Mouse (Mus musculus) ES-E14 (cell line): ENCODE results near the gene Eif5a. TPM values are rescaled to one million over a fixed set of nuclear protein-coding genes. Genes with fewer than 3 reads are reported as not detected.

Source experiments
- DNase-seq: peaks from one replicate; pipeline ENCODE4 v3.0.0-alpha.2; 2013; ENCODE audit warnings: low read depth, low spot score
- H3K27ac ChIP-seq: 2 replicates; pipeline ENCODE4 v1.5.1; 2012; ENCODE audit warnings: low read depth, mild to moderate bottlenecking, low read length, moderate library complexity, mixed read lengths; ENCODE audit not compliant: poor library complexity, insufficient read depth, severe bottlenecking
- H3K36me3 ChIP-seq: 2 replicates; pipeline ENCODE4 v1.6.1; 2012; ENCODE audit warnings: mild to moderate bottlenecking, low read length, moderate library complexity, mixed read lengths; ENCODE audit not compliant: control insufficient read depth, poor library complexity, insufficient read depth, severe bottlenecking
- H3K4me1 ChIP-seq, 2 experiments: fragments of 150-350 bp in 1 of 2; sonication (generic) in 1 of 2; 2 replicates each; pipeline ENCODE4 v1.6.1; 2012; ENCODE audit warnings: low read length in 2 of 2, mild to moderate bottlenecking in 1 of 2, mixed read lengths in 1 of 2; ENCODE audit not compliant: control insufficient read depth in 2 of 2, insufficient read depth in 2 of 2, poor library complexity in 1 of 2
- H3K4me3 ChIP-seq, 2 experiments: fragments of 150-350 bp in 1 of 2; sonication (generic) in 1 of 2; 2 replicates each; pipeline ENCODE4 v1.5.1; 2012; ENCODE audit warnings: low read length in 2 of 2, low read depth in 1 of 2, mild to moderate bottlenecking in 1 of 2, mixed read lengths in 1 of 2; ENCODE audit not compliant: insufficient read depth in 1 of 2, poor library complexity in 1 of 2, severe bottlenecking in 1 of 2
- H3K9ac ChIP-seq: 2 replicates; pipeline ENCODE4 v1.6.1; 2012; ENCODE audit warnings: low read depth, mild to moderate bottlenecking, low read length, mixed read lengths; ENCODE audit not compliant: poor library complexity, insufficient read depth, severe bottlenecking
- H3K9me3 ChIP-seq: fragments of 150-350 bp; sonication (generic); 2 replicates; pipeline ENCODE4 v1.6.1; 2012; ENCODE audit warnings: low read depth, mild to moderate bottlenecking, low read length; ENCODE audit not compliant: control insufficient read depth, insufficient read depth
- CHD2 ChIP-seq: IDR thresholded peaks from 2 replicates; pipeline ENCODE4 v1.6.1; 2014; ENCODE audit warnings: mild to moderate bottlenecking, low read depth, low read length, inconsistent platforms
- HCFC1 ChIP-seq: IDR thresholded peaks from 2 replicates; pipeline ENCODE4 v1.6.1; 2012; ENCODE audit warnings: low read length, inconsistent platforms, borderline replicate concordance; ENCODE audit not compliant: insufficient read depth
- MAFK ChIP-seq: IDR thresholded peaks from 2 replicates; pipeline ENCODE4 v1.6.1; 2014; ENCODE audit warnings: mild to moderate bottlenecking, low read depth, low read length, inconsistent platforms; ENCODE audit not compliant: insufficient read depth
- ZC3H11A ChIP-seq: IDR thresholded peaks from 2 replicates; pipeline ENCODE4 v1.6.1; 2012; ENCODE audit warnings: low read depth, mild to moderate bottlenecking, inconsistent platforms, low read length, borderline replicate concordance
- ZNF384 ChIP-seq: IDR thresholded peaks from 2 replicates; pipeline ENCODE4 v1.6.1; 2012; ENCODE audit warnings: low read depth, low read length, inconsistent platforms
- in situ Hi-C, 2 experiments: fragments of 600-800 bp; cut with MboI; formaldehyde crosslinking; loops; one replicate each; pipeline ENCODE4 v1.15.1; 2025; ENCODE audit warnings: low sequenced_read_pairs in 2 of 2, inconsistent platforms in 1 of 2; ENCODE audit not compliant: unreplicated experiment in 2 of 2
- total RNA-seq: library from RNA; depleted of rRNA; stranded (reverse); fragments of 300-350 nt; gene quantifications from 2 replicates; pipeline ENCODE4 v1.2.3, GENCODE M21; 2012; rRNA removed

Gene Eif5a
- total RNA-seq, 1 experiment: 926 TPM

- no peak overlapping the region for H3K4me3 ChIP-seq
- no peak overlapping the region for H3K9ac ChIP-seq
- no peak for TF ChIP-seq ZC3H11A
- no peak for TF ChIP-seq ZNF384
- no peak for TF ChIP-seq MAFK
- TF ChIP-seq HCFC1: no peak
- no peak for TF ChIP-seq CHD2
- no peaks in the 10 kb centered on the region for H3K9me3 ChIP-seq
- in situ Hi-C loops: loop anchor here in 1 of 2 experiments (10.0 kb wide), 1 partner anchor 68 kb away; the partner anchor contains the start of genes Fgf11 and Tmem102
- no peaks in the 10 kb centered on the region for H3K36me3 ChIP-seq
- H3K4me1 ChIP-seq: peaks cover 1 to 8% of the 10 kb centered on the region in 2 experiments; a peak in 3 of 4 replicates
- no peak for DNase-seq
- no peak overlapping the region for H3K27ac ChIP-seq
These were observed 49.3 kb downstream of the Eif5a start for GRCm38 (mm10) chr11:69872451-69872850.

DNA sequence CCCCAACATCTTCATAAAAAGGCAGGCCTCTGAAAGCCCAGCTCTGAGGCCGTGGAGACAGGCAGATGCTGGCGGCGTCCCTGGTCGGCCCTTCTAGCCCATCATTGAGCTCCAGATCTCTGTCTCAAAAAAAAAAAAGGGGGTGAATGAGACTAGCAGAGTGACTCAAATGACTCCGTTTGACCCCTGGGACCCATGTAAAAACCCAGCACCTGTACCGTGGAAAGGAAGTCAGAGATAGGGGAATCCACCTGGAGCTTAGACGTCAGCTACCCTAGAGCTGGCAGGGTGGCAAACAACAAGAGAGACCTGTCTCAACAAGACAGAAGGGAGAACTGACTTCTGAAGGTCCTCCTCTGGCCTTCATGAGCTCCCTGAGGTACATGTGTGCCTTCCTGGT is 49.9 kb downstream of the Eif5a start:
- Histone ChIP-seq H3K4me1 (peaks cover 2 to 8% of the 10 kb centered on the region in 2 experiments; a peak in 1 of 4 replicates), H3K9me3 (no peaks in the 10 kb centered on the region), H3K9ac (no peak overlapping the region), H3K4me3 (no peak overlapping the region), H3K36me3 (no peaks in the 10 kb centered on the region), H3K27ac (no peak overlapping the region)
- TF ChIP-seq ZNF384 (no peak), MAFK (no peak), CHD2 (no peak), HCFC1 (no peak), ZC3H11A (no peak)
- in situ Hi-C loops: loop anchor here in 1 of 2 experiments (10.0 kb wide), 1 partner anchor 67 kb away; the partner anchor contains the start of genes Fgf11 and Tmem102
- DNase-seq: no peak

DNA sequence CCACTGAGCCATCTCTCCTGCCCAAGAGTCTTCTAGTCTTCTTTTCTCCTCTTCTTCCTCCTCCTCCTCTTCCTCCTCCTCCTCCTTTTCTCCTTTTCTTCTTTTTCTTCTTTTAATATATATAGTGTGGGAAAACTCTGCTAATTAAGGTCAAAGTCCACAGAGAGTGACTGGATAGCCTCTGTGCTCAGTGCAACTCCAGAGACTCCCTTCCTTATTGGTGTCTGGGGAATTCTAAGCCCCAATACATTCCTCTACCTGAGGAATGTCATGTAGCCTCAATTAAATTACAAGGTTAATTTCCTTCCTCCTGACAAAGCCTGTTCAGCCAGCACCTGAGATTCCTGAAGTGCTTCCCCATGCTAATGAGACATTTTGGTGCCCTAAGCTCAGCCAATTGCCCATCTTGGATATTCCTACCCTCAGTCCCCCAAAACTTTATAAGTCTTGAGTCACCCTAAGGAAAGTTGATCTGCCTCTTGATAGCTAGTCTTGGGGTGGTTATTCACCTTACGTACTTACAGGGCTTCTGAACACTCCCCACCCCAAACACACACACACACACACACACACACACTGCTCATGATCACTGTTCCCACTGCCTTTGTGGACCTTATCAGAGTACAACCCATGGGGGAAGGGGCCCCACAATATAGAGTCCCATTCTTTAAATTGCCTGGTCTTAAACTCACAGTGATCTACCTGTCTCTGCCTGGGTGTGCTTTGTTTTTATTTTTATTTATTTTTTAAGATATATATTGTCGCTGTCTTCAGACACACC is 51.3 kb downstream of the Eif5a start:
- H3K4me1 ChIP-seq: peaks cover 2 to 5% of the 10 kb centered on the region in 2 experiments; a peak in 1 of 4 replicates
- H3K9me3 ChIP-seq: no peaks in the 10 kb centered on the region
- TF ChIP-seq CHD2 (no peak), ZNF384 (no peak), ZC3H11A (no peak), MAFK (no peak), HCFC1 (no peak)
- H3K4me3 ChIP-seq: no peak overlapping the region
- DNase-seq: no peak
- H3K36me3 ChIP-seq: no peaks in the 10 kb centered on the region
- in situ Hi-C loops: loop anchor here in 1 of 2 experiments (10.0 kb wide), 1 partner anchor 66 kb away; the partner anchor contains the start of genes Fgf11 and Tmem102
- H3K9ac ChIP-seq: no peak overlapping the region
- no peak overlapping the region for H3K27ac ChIP-seq

- H3K36me3 ChIP-seq: no peaks in the 10 kb centered on the region
- TF ChIP-seq MAFK (no peak), ZC3H11A (no peak), CHD2 (no peak), HCFC1 (no peak), ZNF384 (no peak)
- peaks cover 2 to 5% of the 10 kb centered on the region in 2 experiments; a peak in 2 of 4 replicates for H3K4me1 ChIP-seq
- no peak overlapping the region for H3K27ac ChIP-seq
- in situ Hi-C loops: no loop called here
- H3K4me3 ChIP-seq: no peak overlapping the region
- no peak overlapping the region for H3K9ac ChIP-seq
- no peaks in the 10 kb centered on the region for H3K9me3 ChIP-seq
- no peak for DNase-seq
These were observed 54.4 kb downstream of the Eif5a start for GRCm38 (mm10) chr11:69867335-69867734.

Other genes with a start within 250 kb of the Eif5a start
- gene Eif4a1, start 249.5 kb downstream of the Eif5a start, total RNA-seq: 1,512 and 1,948 TPM in 2 replicates
- gene Senp3, start 239.9 kb downstream of the Eif5a start, total RNA-seq: 265 and 282 TPM in 2 replicates
- gene Tnfsf13, start 236.2 kb downstream of the Eif5a start, total RNA-seq: 8.6 and 11.7 TPM in 2 replicates
- 8.7 and 16.1 TPM in 2 replicates for gene Tnfsf12, start 226.1 kb downstream of the Eif5a start, total RNA-seq
- gene Tnfsfm13, start 225.9 kb downstream of the Eif5a start, total RNA-seq: 13.7 and 19.9 TPM in 2 replicates
- 71.9 and 74.2 TPM in 2 replicates for gene Polr2a, start 163.3 kb downstream of the Eif5a start, total RNA-seq
- 0.22 and 0.48 TPM in 2 replicates for gene Slc35g3, start 160.0 kb downstream of the Eif5a start, total RNA-seq
- 1.6 and 3.0 TPM in 2 replicates for gene Zbtb4, start 156.0 kb downstream of the Eif5a start, total RNA-seq
- 3.8 and 5.7 TPM in 2 replicates for gene Chrnb1, start 126.0 kb downstream of the Eif5a start, total RNA-seq
- 0.31 and 0.42 TPM in 2 replicates for gene Fgf11, start 120.1 kb downstream of the Eif5a start, total RNA-seq
- 1.3 and 1.8 TPM in 2 replicates for gene Tmem102, start 116.3 kb downstream of the Eif5a start, total RNA-seq
- not detected in 2 replicates for gene Gm39566, start 106.7 kb downstream of the Eif5a start, total RNA-seq
- gene Spem2, start 103.5 kb downstream of the Eif5a start, total RNA-seq: not detected in 2 replicates
- 0.27 TPM in 1 of 2 replicates, not detected in the other for gene Spem1, start 99.8 kb downstream of the Eif5a start, total RNA-seq
- 8.9 and 9.5 TPM in 2 replicates for gene Nlgn2, start 84.2 kb downstream of the Eif5a start, total RNA-seq
- 88.9 and 90.7 TPM in 2 replicates for gene Tmem256, start 83.4 kb downstream of the Eif5a start, total RNA-seq
- 7.0 and 7.2 TPM in 2 replicates for gene Plscr3, start 75.6 kb downstream of the Eif5a start, total RNA-seq
- 3.4 and 8.1 TPM in 2 replicates for gene Tnk1, start 63.2 kb downstream of the Eif5a start, total RNA-seq
- gene Tmem95, start 43.9 kb downstream of the Eif5a start, total RNA-seq: not detected in 2 replicates
- 3.1 and 5.4 TPM in 2 replicates for gene Kctd11, start 40.6 kb downstream of the Eif5a start, total RNA-seq
- gene Acap1, start 26.4 kb downstream of the Eif5a start, total RNA-seq: 9.6 and 14.7 TPM in 2 replicates
- 3.3 and 5.7 TPM in 2 replicates for gene 2810408A11Rik, start 21.0 kb downstream of the Eif5a start, total RNA-seq
- 66.3 and 98.2 TPM in 2 replicates for gene Neurl4, start 20.9 kb downstream of the Eif5a start, total RNA-seq
- 14.3 and 15.5 TPM in 2 replicates for gene Gps2, start 8.1 kb downstream of the Eif5a start, total RNA-seq
- gene Ybx2, start 13.8 kb upstream of the Eif5a start, total RNA-seq: 3.9 and 6.1 TPM in 2 replicates
- gene Slc2a4, start 26.2 kb upstream of the Eif5a start, total RNA-seq: 2.6 and 4.2 TPM in 2 replicates
- 24.9 and 38.7 TPM in 2 replicates for gene Cldn7, start 42.8 kb upstream of the Eif5a start, total RNA-seq
- 33.3 and 41.2 TPM in 2 replicates for gene Ctdnep1, start 59.2 kb upstream of the Eif5a start, total RNA-seq
- gene Elp5, start 60.6 kb upstream of the Eif5a start, total RNA-seq: 76.1 and 87.9 TPM in 2 replicates
- 57.7 and 70.6 TPM in 2 replicates for gene Gabarap, start 69.2 kb upstream of the Eif5a start, total RNA-seq
- gene Phf23, start 73.8 kb upstream of the Eif5a start, total RNA-seq: 64.7 and 80.9 TPM in 2 replicates
- 47.4 and 70.9 TPM in 2 replicates for gene Dvl2, start 78.6 kb upstream of the Eif5a start, total RNA-seq
- 32.5 and 48.7 TPM in 2 replicates for gene Acadvl, start 93.5 kb upstream of the Eif5a start, total RNA-seq
- gene Dlg4, start 95.0 kb upstream of the Eif5a start, total RNA-seq: 10.8 and 11.4 TPM in 2 replicates
- 0.58 TPM in 1 of 2 replicates, not detected in the other for gene Asgr1, start 132.1 kb upstream of the Eif5a start, total RNA-seq
- gene Asgr2, start 170.7 kb upstream of the Eif5a start, total RNA-seq: 2.0 and 2.1 TPM in 2 replicates
- 0.42 and 1.8 TPM in 2 replicates for gene Mgl2, start 208.4 kb upstream of the Eif5a start, total RNA-seq
- gene Clec10a, start 234.2 kb upstream of the Eif5a start, total RNA-seq: 2.1 and 2.2 TPM in 2 replicates